Mouse (Mus musculus) megakaryocyte, embryonic 14.5 days (primary cell): ENCODE results near the gene Asl.

Source experiments
- FLI1 ChIP-seq: IDR thresholded peaks from 2 replicates; pipeline ENCODE4 v1.6.1; 2012; ENCODE audit warnings: low read length, inconsistent platforms, mixed read lengths
- GATA1 ChIP-seq: IDR thresholded peaks from 3 replicates; pipeline ENCODE4 v1.6.1; 2012; ENCODE audit warnings: mixed read lengths, low read length, inconsistent platforms, borderline replicate concordance

DNA sequence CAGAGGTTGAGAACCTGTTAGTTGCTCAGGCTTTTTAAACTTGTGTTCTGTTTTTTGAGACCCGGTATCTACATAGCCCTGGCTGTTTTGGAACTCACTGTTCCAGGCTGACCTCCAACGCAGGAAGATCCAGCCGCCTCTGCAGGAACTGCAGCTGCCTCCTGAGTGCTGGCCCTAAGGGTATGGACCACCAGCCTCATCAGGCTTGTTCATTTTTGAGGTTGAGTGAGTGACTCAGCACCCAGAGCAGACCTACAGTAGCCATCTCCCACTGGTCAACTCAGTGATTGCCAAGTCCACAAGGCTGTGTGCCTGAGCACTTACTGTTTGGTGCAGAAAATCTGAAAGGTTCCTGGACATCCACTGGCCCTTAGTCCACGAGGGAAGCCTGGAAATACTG lies 57.6 kb downstream of the Asl start:
- no peak for TF ChIP-seq GATA1
- no peak for TF ChIP-seq FLI1
